Mouse (Mus musculus) limb, embryonic 11.5 days (tissue): Measurements from ENCODE around the gene Lonrf2. TPM values are rescaled to one million over a fixed set of nuclear protein-coding genes. Genes with fewer than 3 reads are reported as not detected.

Experiments used
- ATAC-seq: fragments of 200-750 bp; cut with Nextera tagmentation; 2 replicates; pipeline ENCODE4 v1.8.0; 2017; ENCODE audit warnings: low read depth; ENCODE audit not compliant: insufficient number of reproducible peaks, low FRiP score, low TSS enrichment
- DNase-seq: peaks from one replicate; pipeline ENCODE4 v3.0.0-alpha.2; 2015; ENCODE audit warnings: low spot score
- H3K27ac ChIP-seq: fragments of 300-500 bp; sonication (generic); replicated peaks from 2 replicates; pipeline ENCODE4 v1.5.1; 2014; ENCODE audit warnings: low read depth, mild to moderate bottlenecking, low read length
- H3K27me3 ChIP-seq: fragments of 300-500 bp; sonication (generic); 2 replicates; pipeline ENCODE4 v1.6.1; 2014; ENCODE audit warnings: mild to moderate bottlenecking, low read length, mixed read lengths; ENCODE audit not compliant: control insufficient read depth, insufficient read depth
- H3K36me3 ChIP-seq: fragments of 300-500 bp; sonication (generic); 2 replicates; pipeline ENCODE4 v1.6.1; 2014; ENCODE audit warnings: mild to moderate bottlenecking, low read length, moderate library complexity, mixed read lengths; ENCODE audit not compliant: control insufficient read depth, insufficient read depth
- H3K4me1 ChIP-seq: fragments of 300-500 bp; sonication (generic); 2 replicates; pipeline ENCODE4 v1.6.1; 2014; ENCODE audit warnings: low read length, mixed read lengths; ENCODE audit not compliant: control insufficient read depth, insufficient read depth
- H3K4me2 ChIP-seq: fragments of 300-500 bp; sonication (generic); 2 replicates; pipeline ENCODE4 v1.6.1; 2014; ENCODE audit warnings: low read depth, mild to moderate bottlenecking, moderate library complexity; ENCODE audit not compliant: severe bottlenecking
- H3K4me3 ChIP-seq: fragments of 300-500 bp; sonication (generic); 2 replicates; pipeline ENCODE4 v1.5.1; 2014; ENCODE audit warnings: low read depth, low read length
- H3K9ac ChIP-seq: fragments of 300-500 bp; sonication (generic); 2 replicates; pipeline ENCODE4 v1.6.1; 2014; ENCODE audit warnings: mild to moderate bottlenecking, low read length
- H3K9me3 ChIP-seq: fragments of 300-500 bp; sonication (generic); 2 replicates; pipeline ENCODE4 v1.6.1; 2016; ENCODE audit warnings: low read length; ENCODE audit not compliant: control insufficient read depth
- WGBS: fragments of 180-500 bp; shearing (Covaris S2); extraction: QIAGEN DNeasy Blood & Tissue Kit; methylation state at CpG from one replicate; pipeline ENCODE4 v1.1.7; 2014; 5-methylcytosine and 5-hydroxymethylcytosine counted together
- polyA plus RNA-seq: library from polyadenylated mRNA; unstranded; fragments of >200 nt; fragmentation: Nextera tagmentation; extraction: Ambion mirVana; gene quantifications from 2 replicates; pipeline ENCODE4 v1.2.1, GENCODE M21; 2014

The Lonrf2 gene
- polyA plus RNA-seq, 1 experiment from 2014 or later = 0.95 TPM

GRCm38 (mm10) chr1:38796936-38797335, 39.6 kb downstream of the Lonrf2 start:
- H3K9ac ChIP-seq = no peak overlapping the region
- H3K9me3 ChIP-seq = no peaks in the 10 kb centered on the region
- H3K4me1 ChIP-seq = no peaks in the 10 kb centered on the region
- H3K4me2 ChIP-seq = no peak overlapping the region
- ATAC-seq (no peak), DNase-seq (no peak)
- H3K27me3 ChIP-seq = no peaks in the 10 kb centered on the region
- H3K4me3 ChIP-seq = no peak overlapping the region
- H3K36me3 ChIP-seq = no peaks in the 10 kb centered on the region
- 86% methylated on average over 6 of the region's 6 CpGs for WGBS
- no peak overlapping the region for H3K27ac ChIP-seq

- DNase-seq (no peak), ATAC-seq (no peak)
- Histone ChIP-seq H3K9ac (no peak overlapping the region), H3K4me2 (no peak overlapping the region), H3K4me3 (no peak overlapping the region), H3K4me1 (no peaks in the 10 kb centered on the region), H3K27me3 (no peaks in the 10 kb centered on the region), H3K36me3 (no peaks in the 10 kb centered on the region), H3K27ac (no peak overlapping the region), H3K9me3 (no peaks in the 10 kb centered on the region)
- 70% methylated on average over 5 of the region's 5 CpGs for WGBS
Measured at GRCm38 (mm10) chr1:38795496-38795895, 41.0 kb downstream of the Lonrf2 start.

GRCm38 (mm10) chr1:38791016-38791810, 45.3 kb downstream of the Lonrf2 start:
- WGBS = 87% methylated on average over 9 of the region's 9 CpGs
- Histone ChIP-seq H3K27ac (no peak overlapping the region), H3K36me3 (no peaks in the 10 kb centered on the region), H3K9me3 (no peaks in the 10 kb centered on the region), H3K4me1 (no peaks in the 10 kb centered on the region), H3K4me2 (no peak overlapping the region), H3K4me3 (no peak overlapping the region), H3K9ac (no peak overlapping the region), H3K27me3 (no peaks in the 10 kb centered on the region)
- ATAC-seq (no peak), DNase-seq (no peak)

- no peak overlapping the region for H3K4me2 ChIP-seq
- no peaks in the 10 kb centered on the region for H3K36me3 ChIP-seq
- no peaks in the 10 kb centered on the region for H3K4me1 ChIP-seq
- H3K9me3 ChIP-seq = no peaks in the 10 kb centered on the region
- no peaks in the 10 kb centered on the region for H3K27me3 ChIP-seq
- H3K9ac ChIP-seq = no peak overlapping the region
- 50% methylated on average over 7 of the region's 7 CpGs for WGBS
- no peak overlapping the region for H3K27ac ChIP-seq
- ATAC-seq (no peak), DNase-seq (peak; percentile 43)
- no peak overlapping the region for H3K4me3 ChIP-seq
Measured at GRCm38 (mm10) chr1:38789988-38790602, 46.4 kb downstream of the Lonrf2 start.

GRCm38 (mm10) chr1:38788904-38789303, 47.6 kb downstream of the Lonrf2 start:
- no peaks in the 10 kb centered on the region for H3K27me3 ChIP-seq
- no peaks in the 10 kb centered on the region for H3K4me1 ChIP-seq
- DNase-seq = no peak
- no peak overlapping the region for H3K4me3 ChIP-seq
- no peaks in the 10 kb centered on the region for H3K9me3 ChIP-seq
- H3K4me2 ChIP-seq = no peak overlapping the region
- WGBS = 72% methylated on average over 3 of the region's 3 CpGs
- H3K9ac ChIP-seq = no peak overlapping the region
- ATAC-seq = no peak
- H3K27ac ChIP-seq = no peak overlapping the region
- no peaks in the 10 kb centered on the region for H3K36me3 ChIP-seq

GRCm38 (mm10) chr1:38787443-38787842, 49.1 kb downstream of the Lonrf2 start:
- DNase-seq (peak; percentile 72), ATAC-seq (no peak)
- H3K4me2 ChIP-seq = no peak overlapping the region
- H3K4me3 ChIP-seq = no peak overlapping the region
- no peak overlapping the region for H3K9ac ChIP-seq
- WGBS = 9% methylated on average over 5 of the region's 5 CpGs
- no peaks in the 10 kb centered on the region for H3K9me3 ChIP-seq
- H3K27ac ChIP-seq = no peak overlapping the region
- no peaks in the 10 kb centered on the region for H3K4me1 ChIP-seq
- H3K27me3 ChIP-seq = no peaks in the 10 kb centered on the region
- no peaks in the 10 kb centered on the region for H3K36me3 ChIP-seq

- Histone ChIP-seq H3K27ac (no peak overlapping the region), H3K36me3 (no peaks in the 10 kb centered on the region), H3K9me3 (no peaks in the 10 kb centered on the region), H3K27me3 (no peaks in the 10 kb centered on the region), H3K4me3 (no peak overlapping the region), H3K4me2 (no peak overlapping the region), H3K9ac (no peak overlapping the region), H3K4me1 (no peaks in the 10 kb centered on the region)
- no peak for DNase-seq
- ATAC-seq = no peak
- whole genome bisulfite sequencing = 69% methylated on average over 7 of the region's 7 CpGs
Measured at GRCm38 (mm10) chr1:38786358-38786757, 50.2 kb downstream of the Lonrf2 start.

- no peak for DNase-seq
- H3K9me3 ChIP-seq = no peaks in the 10 kb centered on the region
- H3K4me3 ChIP-seq = no peak overlapping the region
- H3K4me1 ChIP-seq = 0 out of 2 replicates have a peak, but pooled peaks cover 2% of the 10 kb centered on the region
- H3K36me3 ChIP-seq = no peaks in the 10 kb centered on the region
- WGBS = 97% methylated on average over 1 of the region's 1 CpGs
- no peak overlapping the region for H3K27ac ChIP-seq
- ATAC-seq = no peak
- no peak overlapping the region for H3K4me2 ChIP-seq
- no peaks in the 10 kb centered on the region for H3K27me3 ChIP-seq
- no peak overlapping the region for H3K9ac ChIP-seq
Measured at GRCm38 (mm10) chr1:38778271-38778670, 58.2 kb downstream of the Lonrf2 start.
